Mouse (Mus musculus): ENCODE results near the gene Cdk5r1. TPM values are rescaled to one million over a fixed set of nuclear protein-coding genes. Genes with fewer than 3 reads are reported as not detected.

Cdk5r1 gene
- total and polyA plus RNA-seq, 3 experiments = 1.1 to 1.2 TPM; not detected in 1

GRCm38 (mm10) chr11:80518421-80519367, 41.9 kb downstream of the Cdk5r1 start:
- H3K9ac ChIP-seq (ENCODE audit: control insufficient read depth, low read depth, low read length, poor library complexity, severe bottlenecking) = no peak overlapping the region
- H3K27me3 ChIP-seq (ENCODE audit: control insufficient read depth in 1 of 2, insufficient read depth in 2 of 2, low read length in 2 of 2) = no peaks in the 10 kb centered on the region
- H3K4me1 ChIP-seq (ENCODE audit: control insufficient read depth in 1 of 2, insufficient read depth in 2 of 2, low read length in 2 of 2) = peaks cover 4 to 9% of the 10 kb centered on the region in 2 experiments; a peak in 3 of 4 replicates

GRCm38 (mm10) chr11:80521148-80521547, 44.3 kb downstream of the Cdk5r1 start:
- Histone ChIP-seq H3K9ac (ENCODE audit: control insufficient read depth, low read depth, low read length, poor library complexity, severe bottlenecking) (no peak overlapping the region), H3K27ac (ENCODE audit: control insufficient read depth, low read depth, low read length) (no peak overlapping the region), H3K4me1 (ENCODE audit: control insufficient read depth in 1 of 2, insufficient read depth in 2 of 2, low read length in 2 of 2) (peaks cover 15 to 20% of the 10 kb centered on the region in 2 experiments), H3K36me3 (ENCODE audit: control insufficient read depth in 1 of 2, insufficient read depth in 2 of 2, low read length in 2 of 2) (peaks cover 0 to 18% of the 10 kb centered on the region in 2 experiments; a peak in 2 of 4 replicates), H3K9me3 (replicated peaks; ENCODE audit: insufficient read depth, low read length) (no peaks in the 10 kb centered on the region), H3K4me3 (ENCODE audit: control insufficient read depth in 1 of 2, insufficient read depth in 1 of 2, low read depth in 2 of 2, low read length in 2 of 2) (no peak overlapping the region), H3K27me3 (ENCODE audit: control insufficient read depth in 1 of 2, insufficient read depth in 2 of 2, low read length in 2 of 2) (no peaks in the 10 kb centered on the region), H3K79me2 (ENCODE audit: control insufficient read depth, insufficient read depth, low read length, poor library complexity) (no peaks in the 10 kb centered on the region)
- no peak for DNase-seq (ENCODE audit: low read depth, low spot score)
- TF ChIP-seq NRF1 (IDR thresholded peaks at IDR 0.05; ENCODE audit: insufficient read depth, low read depth, low read length, poor library complexity, severe bottlenecking) (no peak), ETS1 (IDR thresholded peaks at IDR 0.05; ENCODE audit: low read depth, low read length) (no peak), MXI1 (IDR thresholded peaks at IDR 0.05; ENCODE audit: low read depth, low read length) (no peak), ZMIZ1 (IDR thresholded peaks at IDR 0.05; ENCODE audit: low read depth, low read length) (no peak), TAL1 (IDR thresholded peaks at IDR 0.05; ENCODE audit: low read length) (no peak), NELFE (IDR thresholded peaks at IDR 0.05; ENCODE audit: low read depth, low read length) (no peak), SIN3A (IDR thresholded peaks at IDR 0.05; ENCODE audit: low read length) (no peak), SMC3 (IDR thresholded peaks at IDR 0.05; ENCODE audit: low read depth, low read length) (no peak), MAZ (IDR thresholded peaks at IDR 0.05; ENCODE audit: low read depth, low read length) (no peak), UBTF (IDR thresholded peaks at IDR 0.05; ENCODE audit: borderline replicate concordance, insufficient read depth, low read depth, low read length) (no peak), ELF1 (IDR thresholded peaks at IDR 0.05; ENCODE audit: low read depth, low read length) (no peak)

More at GRCm38 (mm10) chr11:80518421-80519367, 41.9 kb downstream of the Cdk5r1 start:
- H3K36me3 ChIP-seq (ENCODE audit: control insufficient read depth in 1 of 2, insufficient read depth in 2 of 2, low read length in 2 of 2) = peaks cover 0 to 9% of the 10 kb centered on the region in 2 experiments; a peak in 2 of 4 replicates
- H3K27ac ChIP-seq (ENCODE audit: control insufficient read depth, low read depth, low read length) = no peak overlapping the region
- TF ChIP-seq MXI1 (IDR thresholded peaks at IDR 0.05; ENCODE audit: low read depth, low read length) = no peak
- no peak for TF ChIP-seq USF1 (IDR thresholded peaks at IDR 0.05; ENCODE audit: low read depth, low read length)
- no peak for TF ChIP-seq NELFE (IDR thresholded peaks at IDR 0.05; ENCODE audit: low read depth, low read length)
- TF ChIP-seq CTCF (IDR thresholded peaks at IDR 0.05 in 2 of 3, conservative IDR thresholded peaks at IDR 0.05 in 1 of 3; ENCODE audit: control insufficient read depth in 1 of 3, insufficient read depth in 1 of 3, low read depth in 2 of 3, low read length in 3 of 3, poor library complexity in 1 of 3, severe bottlenecking in 1 of 3) = no peak
- no peak for TF ChIP-seq POLR2AphosphoS2 (IDR thresholded peaks at IDR 0.05; ENCODE audit: low read length)
- no peak overlapping the region for H3K4me3 ChIP-seq (ENCODE audit: control insufficient read depth in 1 of 2, insufficient read depth in 1 of 2, low read depth in 2 of 2, low read length in 2 of 2)
- no peaks in the 10 kb centered on the region for H3K79me2 ChIP-seq (ENCODE audit: control insufficient read depth, insufficient read depth, low read length, poor library complexity)
- DNase-seq (ENCODE audit: low read depth, low spot score) = no peak
- no peaks in the 10 kb centered on the region for H3K9me3 ChIP-seq (replicated peaks; ENCODE audit: insufficient read depth, low read length)

Data from MEL (cell line).